Mouse (Mus musculus): ENCODE results near the gene Aup1. TPM values are rescaled to one million over a fixed set of nuclear protein-coding genes. Genes with fewer than 3 reads are reported as not detected.

The Aup1 gene
- total RNA-seq, 2 experiments from 2014 or later = 100 to 114 TPM

DNA sequence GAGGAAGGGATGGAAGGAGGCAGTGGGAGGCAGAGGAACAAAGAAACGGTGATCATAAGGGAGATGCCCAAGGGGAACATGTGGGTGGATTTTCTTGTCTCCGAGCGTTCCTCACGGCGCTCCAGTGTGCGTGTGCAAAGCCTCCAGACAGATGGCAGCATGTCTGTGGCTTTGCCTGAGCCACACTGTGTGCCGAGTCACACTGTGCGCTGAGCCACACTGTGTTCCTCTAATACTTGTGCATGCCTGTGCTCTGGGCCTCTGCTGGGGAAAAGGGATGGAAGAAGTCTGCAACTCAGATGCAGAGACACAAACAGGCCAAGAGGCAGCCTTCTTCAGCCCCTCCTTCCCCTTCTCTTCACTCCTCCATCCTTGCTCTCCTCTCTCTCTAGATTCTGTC, 27.0 kb upstream of the Aup1 start:
- intact Hi-C loops (cut with DNase I) = no loop called here
- DNase-seq (ENCODE audit: low spot score in 2 of 2) = no peak

- no peak for DNase-seq (ENCODE audit: low spot score in 2 of 2)
- intact Hi-C loops (cut with DNase I) = no loop called here
Observed at GRCm38 (mm10) chr6:83027706-83028105, 26.6 kb upstream of the Aup1 start.

GRCm38 (mm10) chr6:83029777-83030176, 24.5 kb upstream of the Aup1 start:
- no peak for DNase-seq (ENCODE audit: low spot score in 2 of 2)
- intact Hi-C loops (cut with DNase I) = no loop called here

GRCm38 (mm10) chr6:83031111-83031510, 23.2 kb upstream of the Aup1 start:
- intact Hi-C loops (cut with DNase I) = no loop called here
- DNase-seq (ENCODE audit: low spot score in 2 of 2) = no peak

DNA sequence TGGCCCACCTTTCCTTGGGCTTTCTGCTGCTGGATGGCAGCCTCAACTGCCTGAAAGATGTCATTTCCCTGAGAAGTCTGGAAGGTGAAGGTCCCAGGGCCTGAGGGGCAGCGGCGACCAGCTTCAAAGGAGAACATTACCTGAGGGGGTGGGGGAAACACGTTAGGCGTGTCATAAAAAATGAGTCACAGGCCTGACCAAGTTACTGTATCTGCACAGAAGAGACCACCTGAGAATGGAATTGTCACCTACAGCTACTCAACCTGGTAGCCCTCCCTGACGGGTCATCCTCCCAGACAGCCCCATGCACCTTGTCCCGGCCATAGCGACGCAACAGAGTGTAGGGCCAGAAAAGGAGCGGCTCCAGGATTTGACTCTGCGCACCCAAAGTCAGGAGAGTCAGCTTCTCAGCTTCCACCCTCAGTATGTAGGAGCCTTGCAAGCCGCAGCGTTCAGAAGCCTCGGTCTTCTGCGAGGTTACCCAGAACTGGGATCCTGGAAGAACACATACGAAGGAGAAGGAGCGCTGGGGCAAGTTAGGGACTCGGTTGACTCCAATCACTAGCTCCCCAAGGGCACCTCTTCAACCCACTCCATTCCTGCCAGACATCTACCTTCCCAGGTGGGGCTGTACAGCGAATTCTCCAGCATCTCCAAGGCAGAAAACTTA, 22.3 kb upstream of the Aup1 start:
- no peak for DNase-seq (ENCODE audit: low spot score in 2 of 2)
- intact Hi-C loops (cut with DNase I) = no loop called here

- intact Hi-C loops (cut with DNase I) = no loop called here
- DNase-seq (ENCODE audit: low spot score in 2 of 2) = peak in 1 of 2 experiments; percentile 36
Observed at GRCm38 (mm10) chr6:83032769-83033191, 21.5 kb upstream of the Aup1 start.

DNA sequence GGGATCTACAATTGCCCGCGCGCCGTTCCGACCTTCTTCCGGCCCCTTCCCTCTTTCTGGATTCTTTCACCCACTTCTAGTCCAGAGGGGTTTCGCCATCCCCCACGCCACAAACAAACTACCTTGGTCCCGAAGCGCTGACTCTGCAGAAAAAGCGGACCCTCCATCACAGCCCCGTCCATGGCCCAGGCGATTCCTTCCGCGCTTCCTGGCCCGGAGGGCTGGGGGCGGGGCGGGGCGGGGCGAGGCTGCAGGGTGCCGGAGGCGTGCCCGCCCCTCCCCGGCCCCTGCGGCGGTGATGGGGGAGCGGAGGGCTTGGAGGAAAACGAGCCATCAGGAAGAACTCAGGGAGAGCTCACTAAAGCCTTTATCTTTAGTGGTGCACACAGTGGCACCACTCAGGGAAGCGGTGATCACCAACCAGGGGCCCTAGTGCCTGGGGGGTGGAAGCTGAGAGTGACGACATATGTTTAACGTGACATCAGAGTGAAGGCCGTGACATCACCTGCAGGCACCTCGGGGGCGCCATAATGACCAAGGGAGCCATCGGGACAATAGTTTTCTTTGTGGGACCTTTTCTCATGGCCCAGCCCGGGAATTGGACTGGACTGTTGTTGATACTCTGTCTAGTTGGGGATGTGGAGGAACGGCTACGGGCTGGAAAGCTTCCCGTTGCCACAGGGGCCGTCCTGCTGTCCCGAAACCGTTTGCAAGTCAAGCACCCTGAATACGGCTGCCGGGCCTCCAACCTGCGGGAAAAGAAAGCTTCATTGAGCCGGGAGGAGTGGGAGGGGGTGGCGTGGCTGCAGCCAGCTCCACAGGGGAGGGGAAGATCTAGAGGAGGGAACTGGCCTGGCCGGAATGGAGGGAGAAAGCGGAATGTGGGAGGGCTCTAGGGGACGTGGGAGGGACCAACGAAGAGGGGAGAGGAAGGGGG, 20.8 kb upstream of the Aup1 start, which contains the start of the genes Dok1 and Loxl3:
Dok1 (minus strand) TSS at position 223 of the 937 bp plus-strand sequence.
Loxl3 (plus strand) TSS at position 925 of the 937 bp plus-strand sequence.
- DNase-seq (ENCODE audit: low spot score in 2 of 2) = no peak
- intact Hi-C loops (cut with DNase I) = no loop called here

DNA sequence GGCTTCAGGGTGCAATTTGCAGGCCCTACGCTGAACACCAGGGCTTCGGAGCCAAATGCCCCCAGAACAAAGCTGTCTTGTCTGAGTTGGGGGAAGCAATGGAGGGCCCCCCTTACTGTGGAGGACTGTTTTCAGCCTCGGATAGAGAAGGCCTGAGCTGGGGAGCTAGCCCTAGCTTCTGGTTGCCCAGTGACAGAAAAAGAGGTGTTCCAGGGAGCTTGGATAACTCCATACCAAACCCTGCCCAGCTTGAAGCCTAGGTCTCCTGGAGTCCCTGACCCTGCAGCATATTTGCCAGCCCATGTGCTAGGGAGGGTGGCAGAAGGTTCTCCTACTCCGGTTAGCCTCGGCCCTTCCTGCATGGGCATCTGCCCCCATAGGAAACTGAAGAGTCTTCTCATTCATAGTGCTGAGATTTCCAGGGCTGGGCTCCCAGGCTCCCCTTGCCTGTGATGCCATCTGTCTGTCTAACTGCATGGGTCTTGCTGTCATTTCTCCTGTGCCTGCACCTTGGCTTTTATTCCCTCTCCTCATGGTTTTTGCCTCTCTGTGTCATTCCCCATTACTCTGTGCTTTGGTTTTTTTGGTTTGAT, 19.8 kb upstream of the Aup1 start:
- DNase-seq (ENCODE audit: low spot score in 2 of 2) = no peak
- intact Hi-C loops (cut with DNase I) = no loop called here

GRCm38 (mm10) chr6:83037188-83037587, 17.1 kb upstream of the Aup1 start:
- no peak for DNase-seq (ENCODE audit: low spot score in 2 of 2)
- intact Hi-C loops (cut with DNase I) = no loop called here

GRCm38 (mm10) chr6:83038496-83039012, 15.8 kb upstream of the Aup1 start:
- intact Hi-C loops (cut with DNase I) = no loop called here
- DNase-seq (ENCODE audit: low spot score in 2 of 2) = peak; percentile 83 to 86

GRCm38 (mm10) chr6:83040601-83041000, 13.7 kb upstream of the Aup1 start:
- intact Hi-C loops (cut with DNase I) = no loop called here
- DNase-seq (ENCODE audit: low spot score in 2 of 2) = no peak

GRCm38 (mm10) chr6:83043561-83043960, 10.8 kb upstream of the Aup1 start:
- no peak for DNase-seq (ENCODE audit: low spot score in 2 of 2)
- intact Hi-C loops (cut with DNase I) = no loop called here

DNA sequence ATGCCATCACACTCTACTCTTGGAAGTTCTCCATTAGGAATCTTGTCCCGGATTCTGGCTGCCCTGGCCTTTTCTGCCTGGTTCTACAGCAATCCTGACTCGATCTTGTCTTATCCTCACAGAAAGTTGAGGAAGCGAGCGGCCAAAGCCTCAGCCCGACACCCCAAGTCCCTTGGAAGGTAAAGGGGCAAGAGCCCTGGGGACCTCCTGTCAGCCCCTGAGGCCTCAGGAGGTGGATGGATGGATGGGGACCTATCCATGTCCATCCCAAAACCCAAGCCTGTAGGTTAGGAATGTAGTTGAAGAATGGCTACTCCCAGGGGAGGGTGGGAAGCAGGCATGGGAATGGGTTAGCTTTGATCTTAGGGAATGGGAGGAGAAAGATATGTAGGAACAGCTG, 10.3 kb upstream of the Aup1 start:
- DNase-seq (ENCODE audit: low spot score in 2 of 2) = no peak
- intact Hi-C loops (cut with DNase I) = no loop called here

GRCm38 (mm10) chr6:83044742-83045141, 9.6 kb upstream of the Aup1 start:
- intact Hi-C loops (cut with DNase I) = no loop called here

DNA sequence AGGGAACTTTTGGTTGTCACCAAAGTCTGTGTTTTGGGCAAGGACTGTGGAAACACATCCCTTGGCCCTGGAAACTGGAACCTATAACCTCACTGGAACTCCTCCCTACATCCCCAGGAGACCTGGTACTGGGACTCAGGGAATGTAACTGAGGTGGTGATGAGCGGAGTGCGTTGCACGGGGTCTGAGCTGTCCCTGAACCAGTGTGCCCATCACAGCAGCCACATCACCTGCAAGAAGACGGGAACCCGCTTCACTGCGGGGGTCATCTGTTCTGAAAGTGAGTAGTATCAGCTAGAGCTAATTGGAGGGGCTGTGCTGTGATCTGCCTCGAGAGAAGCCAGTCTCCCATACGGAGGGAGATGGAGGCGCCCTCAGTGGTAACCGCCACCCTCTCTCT, 5.0 kb upstream of the Aup1 start:
- intact Hi-C loops (cut with DNase I) = no loop called here
- DNase-seq (ENCODE audit: low spot score in 2 of 2) = no peak

More at GRCm38 (mm10) chr6:83044742-83045141, 9.6 kb upstream of the Aup1 start:
- DNase-seq (ENCODE audit: low spot score in 2 of 2) = no peak

GRCm38 (mm10) chr6:83053136-83053960, 973 bp upstream of the Aup1 start:
- DNase-seq (ENCODE audit: low spot score in 2 of 2) = peak; percentile 40 to 49
- intact Hi-C loops (cut with DNase I) = no loop called here

DNA sequence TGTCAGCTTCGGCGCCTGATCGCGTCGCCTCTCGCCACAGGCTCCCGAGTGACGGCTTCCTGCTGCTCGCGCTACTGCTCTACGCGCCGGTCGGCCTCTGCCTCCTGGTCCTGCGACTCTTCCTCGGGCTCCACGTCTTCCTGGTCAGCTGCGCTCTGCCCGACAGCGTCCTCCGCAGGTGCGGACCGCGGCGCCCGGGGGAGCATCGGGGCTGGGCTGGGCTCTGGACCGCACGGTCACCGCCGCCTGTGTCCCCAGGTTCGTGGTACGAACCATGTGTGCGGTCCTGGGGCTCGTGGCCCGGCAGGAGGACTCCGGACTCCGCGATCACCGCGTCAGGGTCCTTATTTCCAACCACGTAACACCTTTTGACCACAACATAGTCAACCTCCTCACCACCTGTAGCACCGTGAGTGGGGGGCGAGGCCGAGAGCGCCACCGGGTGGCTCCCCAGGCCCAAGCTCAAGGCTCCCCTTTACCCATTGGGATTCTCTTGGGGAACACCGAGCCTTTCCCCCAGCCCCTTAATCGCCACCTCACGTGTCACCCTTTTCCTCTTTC, 630 bp downstream of the Aup1 start, which contains the start of gene Htra2:
Htra2 (minus strand) TSS at position 403 of the 561 bp plus-strand sequence.
- DNase-seq (ENCODE audit: low spot score in 2 of 2) = no peak
- intact Hi-C loops (cut with DNase I) = loop anchor here (1.0 kb wide), 3 partner anchors 23 to 58 kb away; no protein-coding TSS in a partner anchor

GRCm38 (mm10) chr6:83057790-83058189, 3.5 kb downstream of the Aup1 start, which contains the start of gene Dqx1:
Gene Dqx1, plus strand, starts transcription at chr6:83057844.
- DNase-seq (ENCODE audit: low spot score in 2 of 2) = peak in 1 of 2 experiments; percentile 51
- intact Hi-C loops (cut with DNase I) = no loop called here

GRCm38 (mm10) chr6:83058725-83059124, 4.4 kb downstream of the Aup1 start:
- intact Hi-C loops (cut with DNase I) = no loop called here
- no peak for DNase-seq (ENCODE audit: low spot score in 2 of 2)

Data from left cerebral cortex, postnatal 25 days (tissue).